Mouse (Mus musculus) liver, embryonic 11.5 days (tissue): ENCODE measurements around the gene E030018B13Rik. TPM values are rescaled to one million over a fixed set of nuclear protein-coding genes. Genes with fewer than 3 reads are reported as not detected.

Source experiments
- ATAC-seq: fragments of 200-750 bp; cut with Nextera tagmentation; replicated peaks from 2 replicates; pipeline ENCODE4 v1.8.0; 2017; ENCODE audit warnings: moderate number of reproducible peaks, mild to moderate bottlenecking, moderate TSS enrichment, moderate library complexity; ENCODE audit not compliant: low FRiP score
- DNase-seq: peaks from one replicate; pipeline ENCODE4 v3.0.0-alpha.2; 2017; ENCODE audit warnings: low spot score
- H3K27ac ChIP-seq: fragments of 300-500 bp; sonication (generic); 2 replicates; pipeline ENCODE4 v1.5.1; 2014; ENCODE audit warnings: mild to moderate bottlenecking, low read depth, low read length, control low read depth
- H3K27me3 ChIP-seq: fragments of 300-500 bp; sonication (generic); replicated peaks from 2 replicates; pipeline ENCODE4 v1.6.1; 2014; ENCODE audit warnings: low read length, mixed read lengths; ENCODE audit not compliant: control insufficient read depth, insufficient read depth
- H3K36me3 ChIP-seq: fragments of 300-500 bp; sonication (generic); 2 replicates; pipeline ENCODE4 v1.6.1; 2014; ENCODE audit warnings: mild to moderate bottlenecking, low read length, moderate library complexity, mixed read lengths; ENCODE audit not compliant: control insufficient read depth, insufficient read depth
- H3K4me1 ChIP-seq: fragments of 300-500 bp; sonication (generic); replicated peaks from 2 replicates; pipeline ENCODE4 v1.6.1; 2014; ENCODE audit warnings: low read length, mixed read lengths; ENCODE audit not compliant: control insufficient read depth, insufficient read depth
- H3K4me2 ChIP-seq: fragments of 300-500 bp; sonication (generic); 2 replicates; pipeline ENCODE4 v1.6.1; 2014; ENCODE audit warnings: mild to moderate bottlenecking, control low read depth, moderate library complexity
- H3K4me3 ChIP-seq: fragments of 300-500 bp; sonication (generic); 2 replicates; pipeline ENCODE4 v1.5.1; 2014; ENCODE audit warnings: low read depth, low read length, control low read depth
- H3K9ac ChIP-seq: fragments of 300-500 bp; sonication (generic); 2 replicates; pipeline ENCODE4 v1.6.1; 2014; ENCODE audit warnings: low read depth, low read length, control low read depth
- H3K9me3 ChIP-seq: fragments of 300-500 bp; sonication (generic); 2 replicates; pipeline ENCODE4 v1.6.1; 2016; ENCODE audit warnings: low read length, inconsistent platforms, mixed read lengths; ENCODE audit not compliant: control insufficient read depth
- WGBS: fragments of 180-500 bp; shearing (Covaris S2); extraction: QIAGEN DNeasy Blood & Tissue Kit; methylation state at CpG from one replicate; pipeline ENCODE4 v1.1.7; 2014; 5-methylcytosine and 5-hydroxymethylcytosine counted together
- polyA plus RNA-seq: library from polyadenylated mRNA; unstranded; fragments of >200 nt; fragmentation: Nextera tagmentation; extraction: Ambion mirVana; gene quantifications from 2 replicates; pipeline ENCODE4 v1.2.1, GENCODE M21; 2014

The E030018B13Rik gene
- polyA plus RNA-seq, 1 experiment from 2014 or later, result not detected

DNA sequence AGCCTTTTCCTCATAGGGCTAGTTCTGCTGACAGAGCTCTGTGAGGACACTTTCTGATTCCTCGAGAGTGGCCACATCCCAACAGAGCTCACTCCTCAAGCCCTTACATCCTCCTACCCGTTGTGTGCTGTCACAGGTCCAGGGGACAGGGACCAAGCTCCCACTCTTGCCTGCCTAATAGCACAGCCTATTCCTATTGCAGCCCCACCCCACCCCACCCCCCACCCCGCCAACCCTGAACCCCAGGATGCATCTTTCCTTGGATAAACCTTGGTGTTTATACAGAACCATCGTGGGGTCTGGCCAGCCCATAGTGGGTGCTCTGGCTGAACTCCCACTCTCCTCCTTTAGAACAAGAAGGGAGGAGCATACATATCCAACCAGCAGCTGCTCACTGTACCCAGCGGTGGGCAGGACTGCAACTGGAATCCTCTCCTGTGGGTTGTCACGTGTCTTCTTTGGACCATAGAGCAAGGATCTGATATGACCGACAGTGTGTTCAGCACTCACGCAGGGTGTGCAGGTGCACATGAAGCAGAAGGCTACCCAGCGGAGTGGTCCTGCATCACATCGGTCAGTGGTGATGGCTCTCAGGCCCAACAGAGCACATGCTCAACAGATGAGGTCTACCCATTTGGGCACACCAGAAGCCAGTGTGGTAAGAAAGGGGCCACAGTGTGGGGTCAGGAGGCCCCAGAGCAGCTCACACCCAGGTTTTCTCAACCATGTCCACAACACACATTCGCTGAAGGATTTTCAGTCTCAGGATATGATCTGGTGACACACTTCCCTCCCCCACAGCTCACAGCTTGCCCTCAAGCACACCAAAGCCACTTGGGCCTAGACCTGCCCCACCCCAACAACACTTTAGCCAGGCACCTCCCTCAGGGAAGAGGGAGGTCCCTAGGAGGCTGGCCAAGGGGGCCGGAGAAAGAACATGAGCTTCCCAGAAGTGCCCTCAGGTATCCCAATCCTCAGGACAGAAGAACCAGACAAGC is 2.4 kb downstream of the E030018B13Rik start:
- Histone ChIP-seq H3K4me3 (no peak overlapping the region), H3K27ac (no peak overlapping the region), H3K36me3 (no peaks in the 10 kb centered on the region), H3K4me1 (peaks cover 22% of the 10 kb centered on the region), H3K27me3 (no peaks in the 10 kb centered on the region), H3K9me3 (no peaks in the 10 kb centered on the region), H3K4me2 (no peak overlapping the region), H3K9ac (no peak overlapping the region)
- DNase-seq (no peak), ATAC-seq (no peak)
- 83% methylated on average over 12 of the region's 12 CpGs for WGBS

DNA sequence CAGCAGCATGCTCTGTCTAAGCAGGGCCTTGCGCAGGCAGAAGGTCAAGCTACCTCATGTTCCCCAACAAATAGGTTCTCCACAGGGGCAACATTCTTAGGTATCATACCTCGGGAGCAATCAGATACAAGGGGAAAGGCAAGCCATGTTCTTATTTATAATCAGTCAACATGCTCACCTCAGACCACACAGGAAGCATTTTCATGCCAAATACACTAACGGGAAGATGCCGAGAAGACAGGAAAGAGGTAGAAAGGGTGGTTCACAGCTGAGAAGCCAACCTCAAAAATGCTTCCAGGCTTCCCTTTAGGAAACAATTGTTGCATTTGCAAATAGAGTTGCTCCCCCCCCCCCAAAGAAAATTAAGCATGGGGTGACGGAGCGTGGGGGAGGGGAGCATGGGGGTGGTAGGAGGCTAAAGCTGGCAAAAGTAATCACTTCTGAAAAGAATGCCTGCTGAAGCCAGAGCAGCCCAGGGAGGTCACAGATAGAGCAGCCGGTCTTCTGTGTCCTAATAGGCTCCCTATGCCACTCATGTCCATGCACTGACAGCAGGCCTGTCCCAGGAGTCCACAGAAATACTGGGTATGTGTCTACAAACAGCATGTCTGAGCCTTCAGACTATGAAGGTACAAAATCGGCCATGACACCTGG is 5.4 kb downstream of the E030018B13Rik start:
- ATAC-seq, result no peak

DNA sequence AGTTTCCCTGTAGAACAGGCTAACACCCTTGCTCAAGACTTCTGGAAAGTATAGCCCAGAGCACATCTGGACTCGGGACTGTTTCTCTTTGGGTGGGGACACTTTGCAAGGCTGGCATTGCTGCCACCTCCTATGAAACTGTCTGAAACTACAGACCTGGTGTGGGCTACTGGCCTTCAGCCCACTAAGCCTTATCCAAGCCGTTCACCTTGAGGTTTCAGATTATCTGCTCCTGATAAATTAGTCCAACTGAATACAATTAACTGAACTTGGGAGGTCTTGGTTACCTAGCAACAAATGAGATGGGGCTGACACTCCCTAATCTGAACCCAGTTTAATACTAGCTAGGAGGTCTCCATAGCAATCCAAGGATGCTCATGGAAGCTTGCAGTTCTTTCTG is 5.9 kb downstream of the E030018B13Rik start:
- Histone ChIP-seq H3K27me3 (no peaks in the 10 kb centered on the region), H3K9ac (no peak overlapping the region), H3K4me1 (peaks cover 40% of the 10 kb centered on the region), H3K27ac (no peak overlapping the region), H3K9me3 (no peaks in the 10 kb centered on the region), H3K4me3 (no peak overlapping the region), H3K36me3 (no peaks in the 10 kb centered on the region), H3K4me2 (no peak overlapping the region)
- WGBS, result 47% methylated on average over 2 of the region's 2 CpGs
- DNase-seq, result no peak
- no peak for ATAC-seq

More for the DNA sequence above, 5.4 kb downstream of the E030018B13Rik start:
- H3K9ac ChIP-seq, result no peak overlapping the region
- no peaks in the 10 kb centered on the region for H3K36me3 ChIP-seq
- H3K4me2 ChIP-seq, result no peak overlapping the region
- H3K4me3 ChIP-seq, result no peak overlapping the region
- WGBS, result 68% methylated on average over 8 of the region's 8 CpGs
- H3K9me3 ChIP-seq, result no peaks in the 10 kb centered on the region
- no peak for DNase-seq
- H3K27me3 ChIP-seq, result no peaks in the 10 kb centered on the region
- no peak overlapping the region for H3K27ac ChIP-seq
- H3K4me1 ChIP-seq, result peaks cover 38% of the 10 kb centered on the region

DNA sequence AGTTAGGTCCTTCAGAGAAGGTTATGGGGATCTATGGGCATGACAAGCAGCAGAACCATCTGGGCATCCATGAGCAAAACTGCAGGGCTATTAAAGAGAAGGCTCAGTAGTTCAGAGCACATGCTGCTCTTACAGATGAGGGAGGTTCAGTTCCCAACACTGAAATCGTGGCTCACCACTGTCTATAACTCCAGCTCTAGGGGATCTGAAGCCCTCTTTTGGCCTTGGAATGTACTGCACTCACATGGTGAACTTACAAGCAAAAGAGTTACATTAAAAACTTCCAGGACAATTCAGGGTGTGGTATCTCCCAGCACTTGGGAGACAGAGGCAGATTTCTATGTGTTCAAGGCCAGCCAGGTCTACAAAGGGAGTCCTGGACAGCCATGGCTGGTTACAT is 6.3 kb downstream of the E030018B13Rik start:
- ATAC-seq, result no peak
- no peak overlapping the region for H3K4me2 ChIP-seq

DNA sequence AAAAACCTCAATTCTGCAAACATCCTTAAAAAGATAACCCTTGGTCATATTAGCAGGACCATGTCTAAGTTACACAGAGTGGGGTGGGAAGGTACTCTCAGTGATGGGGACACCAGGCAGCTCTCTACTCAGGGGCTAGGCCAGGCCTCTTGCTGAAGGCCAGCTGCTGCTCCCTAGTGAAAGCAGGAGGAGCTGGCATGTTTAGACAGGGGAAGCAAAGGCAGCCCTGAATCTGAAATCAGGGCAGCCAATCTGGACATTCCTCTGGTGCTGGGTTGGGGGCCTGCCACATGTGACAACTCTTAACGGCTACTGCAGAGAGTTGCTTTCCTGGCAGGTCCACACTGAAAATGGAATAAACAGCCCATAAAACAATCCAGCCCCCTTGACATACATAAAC is 7.5 kb downstream of the E030018B13Rik start:
- no peak overlapping the region for H3K9ac ChIP-seq
- H3K4me1 ChIP-seq, result peaks cover 44% of the 10 kb centered on the region
- no peak overlapping the region for H3K27ac ChIP-seq
- no peaks in the 10 kb centered on the region for H3K27me3 ChIP-seq
- no peak for DNase-seq
- 71% methylated on average over 1 of the region's 1 CpGs for WGBS
- no peak overlapping the region for H3K4me2 ChIP-seq
- ATAC-seq, result no peak
- H3K36me3 ChIP-seq, result no peaks in the 10 kb centered on the region
- no peaks in the 10 kb centered on the region for H3K9me3 ChIP-seq
- no peak overlapping the region for H3K4me3 ChIP-seq

More for the DNA sequence above, 6.3 kb downstream of the E030018B13Rik start:
- DNase-seq, result no peak
- Histone ChIP-seq H3K27me3 (no peaks in the 10 kb centered on the region), H3K36me3 (no peaks in the 10 kb centered on the region), H3K9me3 (no peaks in the 10 kb centered on the region), H3K27ac (no peak overlapping the region), H3K9ac (no peak overlapping the region), H3K4me3 (no peak overlapping the region), H3K4me1 (peaks cover 43% of the 10 kb centered on the region)
- WGBS, result 89% methylated on average over 1 of the region's 1 CpGs

DNA sequence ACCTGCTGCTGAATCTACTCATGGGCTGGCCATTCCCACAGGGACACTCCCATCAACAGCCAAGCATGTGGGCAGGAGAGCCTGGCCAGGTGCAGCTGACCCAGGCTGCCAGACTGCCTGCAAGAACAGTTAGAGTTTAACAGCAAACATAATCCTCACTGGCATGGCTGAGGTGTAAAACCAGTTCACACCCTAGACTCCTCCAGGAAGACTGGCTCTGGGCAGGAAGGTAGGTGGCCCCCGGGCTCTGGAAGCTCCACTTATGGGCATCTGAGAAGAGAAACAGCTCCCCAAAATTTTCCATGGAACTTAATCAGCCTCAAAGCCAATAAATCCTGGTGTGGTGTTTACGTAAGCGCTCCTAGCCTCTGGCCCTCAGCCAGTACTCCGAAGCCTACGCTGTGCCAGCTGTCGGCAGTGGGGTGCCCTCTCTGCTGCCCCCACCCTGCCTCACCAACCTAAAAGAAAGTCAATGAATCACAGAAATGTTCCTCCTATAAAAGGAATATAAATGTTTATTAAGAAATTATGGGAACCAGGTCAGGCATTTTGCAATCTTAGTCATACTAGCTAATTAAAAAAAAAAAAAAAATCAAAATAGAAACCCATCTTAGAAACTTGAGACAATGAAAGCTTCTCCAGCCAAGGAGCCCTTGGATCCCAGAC is 8.2 kb downstream of the E030018B13Rik start:
- Histone ChIP-seq H3K4me2 (no peak overlapping the region), H3K36me3 (no peaks in the 10 kb centered on the region), H3K4me3 (no peak overlapping the region), H3K9me3 (no peaks in the 10 kb centered on the region), H3K4me1 (peaks cover 44% of the 10 kb centered on the region), H3K27ac (no peak overlapping the region), H3K27me3 (no peaks in the 10 kb centered on the region), H3K9ac (no peak overlapping the region)
- ATAC-seq (no peak), DNase-seq (no peak)
- WGBS, result 80% methylated on average over 6 of the region's 6 CpGs

DNA sequence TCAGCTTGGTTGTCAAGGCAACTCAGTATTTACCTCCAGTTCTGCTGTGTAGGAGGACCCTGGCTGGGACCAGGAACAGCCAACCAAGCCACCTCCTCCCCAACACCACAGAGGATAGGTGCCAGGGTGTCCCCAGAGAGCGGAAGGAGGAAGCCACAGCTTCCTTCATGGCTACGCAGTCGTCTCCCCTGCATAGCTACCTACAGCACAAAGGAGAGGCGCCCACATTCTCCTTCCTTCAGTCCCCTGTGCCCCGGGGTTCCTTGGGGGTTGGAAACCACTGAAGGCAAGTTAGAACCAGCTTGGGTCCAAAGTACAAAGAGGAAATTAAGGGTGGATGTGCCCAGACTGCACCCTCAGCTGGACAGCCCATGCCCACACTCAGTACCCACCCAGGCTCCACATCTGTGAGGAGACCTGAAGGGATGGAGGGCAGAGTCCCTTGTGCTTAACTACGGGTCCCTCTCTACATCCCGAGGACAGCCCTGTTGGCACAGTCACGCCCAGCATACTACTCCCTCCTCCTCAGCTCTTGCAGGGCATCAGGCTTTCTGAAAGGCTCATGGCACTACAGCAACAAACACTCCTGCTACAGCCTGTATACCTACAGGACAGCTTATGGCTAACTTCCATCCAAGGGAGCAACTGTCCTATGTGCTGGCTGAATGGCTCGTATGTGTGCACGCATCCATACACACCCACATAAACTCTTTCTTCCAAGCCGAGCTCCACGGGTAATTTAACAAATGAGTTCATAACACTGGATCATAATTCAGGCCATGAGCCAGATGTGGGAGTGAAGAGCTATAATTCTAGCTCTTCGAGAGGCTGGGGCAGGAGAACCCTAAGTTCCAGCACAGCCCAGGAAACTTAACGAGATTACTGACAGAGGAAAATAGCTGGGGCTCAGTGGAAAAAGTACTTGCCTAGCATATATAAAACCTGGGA is 9.0 kb downstream of the E030018B13Rik start:
- 63% methylated on average over 14 of the region's 14 CpGs for WGBS
- no peaks in the 10 kb centered on the region for H3K9me3 ChIP-seq
- peaks cover 48% of the 10 kb centered on the region for H3K4me1 ChIP-seq
- no peaks in the 10 kb centered on the region for H3K27me3 ChIP-seq
- ATAC-seq (no peak), DNase-seq (no peak)
- no peaks in the 10 kb centered on the region for H3K36me3 ChIP-seq
- no peak overlapping the region for H3K9ac ChIP-seq
- no peak overlapping the region for H3K4me3 ChIP-seq
- H3K4me2 ChIP-seq, result no peak overlapping the region
- H3K27ac ChIP-seq, result no peak overlapping the region

DNA sequence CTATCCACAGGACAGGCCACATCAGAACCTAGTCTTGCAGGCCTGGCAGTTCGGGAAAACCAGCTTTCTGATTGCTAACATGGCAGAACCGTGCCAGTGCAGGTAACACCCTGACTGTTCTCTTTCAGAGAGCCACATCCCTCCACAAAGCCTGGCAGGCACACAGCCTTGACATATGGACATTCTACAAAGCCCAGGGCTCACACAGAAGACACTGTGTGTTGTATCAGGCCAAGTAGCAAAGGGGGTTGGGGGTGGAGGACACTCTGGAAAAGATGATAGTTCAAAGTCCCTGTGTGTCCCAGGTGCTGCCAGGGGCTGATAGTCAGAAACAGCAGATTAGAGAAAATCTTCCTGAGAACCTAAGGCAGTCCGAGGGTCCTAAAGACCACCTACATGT is 9.8 kb downstream of the E030018B13Rik start:
- H3K36me3 ChIP-seq, result no peaks in the 10 kb centered on the region
- DNase-seq, result no peak
- H3K4me2 ChIP-seq, result no peak overlapping the region
- peaks cover 48% of the 10 kb centered on the region for H3K4me1 ChIP-seq
- H3K9me3 ChIP-seq, result no peaks in the 10 kb centered on the region
- 74% methylated on average over 3 of the region's 3 CpGs for WGBS
- ATAC-seq, result no peak
- no peaks in the 10 kb centered on the region for H3K27me3 ChIP-seq
- H3K4me3 ChIP-seq, result no peak overlapping the region
- H3K27ac ChIP-seq, result no peak overlapping the region
- H3K9ac ChIP-seq, result no peak overlapping the region
